Mouse (Mus musculus): ENCODE measurements at regions not wholly inside any gene's neighbourhood (a gene's known extent, or its start where the extent isn't known, plus 50 kb on each side); places are given as distances from the start of the nearest gene placed in this dataset.

GRCm38 (mm10) chr10:17669401-17669800 is 53.6 kb upstream of the Cited2 start:
- no peak for TF ChIP-seq POLR2A (IDR thresholded peaks at IDR 0.05; ENCODE audit: low read depth, low read length)
- TF ChIP-seq CTCF (IDR thresholded peaks at IDR 0.05; ENCODE audit: borderline replicate concordance, insufficient read depth, low read length), result no peak
